Mouse (Mus musculus) urinary bladder, postnatal 14 days (tissue): ENCODE measurements around the gene Tssk1.
A peak's percentile ranks its signal among the peaks of the same experiment; 100 is the strongest.

Source experiments
- DNase-seq: peaks from one replicate; pipeline ENCODE4 v3.0.0; 2021; ENCODE audit warnings: low spot score

Gene Tssk1

GRCm38 (mm10) chr16:17898462-17898861 lies 4.4 kb downstream of the Tssk1 start, which contains the start of the genes Dgcr2 and Tssk2:
Dgcr2 (minus strand) TSS chr16:17898562.
Tssk2 (plus strand) TSS chr16:17898637.
- no peak for DNase-seq

DNA sequence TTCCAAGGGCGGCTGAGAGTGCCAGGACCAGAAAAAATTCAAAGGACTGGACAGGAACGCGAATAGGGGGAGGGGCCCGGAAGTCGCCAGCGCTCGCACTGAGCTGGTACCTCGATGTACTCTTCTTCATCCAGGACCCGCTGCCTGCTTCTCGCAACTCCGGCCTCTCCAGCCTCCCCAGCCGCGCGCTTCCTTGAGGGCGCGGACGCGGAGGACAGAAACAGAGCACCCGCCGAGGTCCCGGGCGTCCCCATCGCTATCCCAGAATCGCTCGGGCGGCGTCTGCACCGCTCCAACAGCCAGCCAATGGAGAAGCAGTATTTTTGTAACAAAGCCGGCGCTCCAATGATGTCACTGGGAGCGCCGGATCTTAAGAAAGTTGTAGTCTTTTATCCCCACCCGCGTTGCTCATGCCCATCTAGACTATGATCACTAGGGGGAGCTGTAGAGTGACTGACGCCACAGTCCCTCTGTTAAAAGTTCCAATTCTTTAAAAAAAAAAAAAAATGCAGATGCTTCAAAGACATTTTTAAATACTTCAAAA lies 17.1 kb downstream of the Tssk1 start, which contains the start of gene Ess2:
Gene Ess2, minus strand, starts transcription at position 297 of the 544 bp plus-strand sequence.
- DNase-seq = peak; percentile 88

GRCm38 (mm10) chr16:17914307-17915249 lies 20.6 kb downstream of the Tssk1 start, which contains the start of gene Gsc2:
Gsc2 (minus strand) TSS chr16:17915059.
- DNase-seq = no peak

DNA sequence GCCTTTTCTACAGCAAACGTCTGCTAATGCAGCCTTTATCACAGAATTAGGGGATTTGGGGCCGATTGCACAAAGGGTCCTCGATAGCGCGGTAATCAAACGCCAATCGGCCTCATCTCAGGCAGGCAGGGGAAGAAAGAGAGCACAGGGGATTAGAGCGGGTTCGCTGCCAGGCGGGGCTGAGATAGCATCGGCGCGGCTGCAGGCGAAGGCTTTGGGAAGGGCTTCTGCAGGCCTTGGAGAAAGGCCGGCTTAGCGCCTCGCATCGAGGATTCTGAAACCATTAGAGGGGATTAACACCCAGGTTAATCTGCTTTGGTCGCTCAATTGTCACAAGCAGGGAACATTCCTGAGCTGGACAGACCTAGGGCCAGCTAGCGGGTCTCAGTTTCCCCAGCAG lies 26.6 kb downstream of the Tssk1 start:
- DNase-seq = no peak

GRCm38 (mm10) chr16:17921325-17922162 lies 27.5 kb downstream of the Tssk1 start:
- peak; percentile 96 for DNase-seq

DNA sequence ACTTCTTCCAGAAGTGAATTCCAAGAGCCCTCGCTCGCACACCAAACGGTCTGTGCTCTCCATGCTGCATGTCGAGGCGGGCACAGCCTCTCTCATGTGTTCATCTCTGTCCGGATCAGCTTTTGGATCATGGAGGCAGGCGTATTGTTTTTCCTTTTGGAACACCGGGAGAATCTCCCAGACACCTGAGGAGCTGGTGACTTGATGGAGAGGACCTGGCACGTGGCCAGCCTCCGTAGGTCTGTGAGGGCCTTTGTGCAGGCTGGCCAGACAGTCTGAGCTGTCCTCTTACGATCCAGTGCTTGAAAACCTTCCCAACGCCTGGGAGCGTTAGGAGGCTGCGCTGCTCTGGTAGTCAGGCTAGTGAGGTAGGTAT lies 28.1 kb downstream of the Tssk1 start:
- DNase-seq = peak; percentile 24

DNA sequence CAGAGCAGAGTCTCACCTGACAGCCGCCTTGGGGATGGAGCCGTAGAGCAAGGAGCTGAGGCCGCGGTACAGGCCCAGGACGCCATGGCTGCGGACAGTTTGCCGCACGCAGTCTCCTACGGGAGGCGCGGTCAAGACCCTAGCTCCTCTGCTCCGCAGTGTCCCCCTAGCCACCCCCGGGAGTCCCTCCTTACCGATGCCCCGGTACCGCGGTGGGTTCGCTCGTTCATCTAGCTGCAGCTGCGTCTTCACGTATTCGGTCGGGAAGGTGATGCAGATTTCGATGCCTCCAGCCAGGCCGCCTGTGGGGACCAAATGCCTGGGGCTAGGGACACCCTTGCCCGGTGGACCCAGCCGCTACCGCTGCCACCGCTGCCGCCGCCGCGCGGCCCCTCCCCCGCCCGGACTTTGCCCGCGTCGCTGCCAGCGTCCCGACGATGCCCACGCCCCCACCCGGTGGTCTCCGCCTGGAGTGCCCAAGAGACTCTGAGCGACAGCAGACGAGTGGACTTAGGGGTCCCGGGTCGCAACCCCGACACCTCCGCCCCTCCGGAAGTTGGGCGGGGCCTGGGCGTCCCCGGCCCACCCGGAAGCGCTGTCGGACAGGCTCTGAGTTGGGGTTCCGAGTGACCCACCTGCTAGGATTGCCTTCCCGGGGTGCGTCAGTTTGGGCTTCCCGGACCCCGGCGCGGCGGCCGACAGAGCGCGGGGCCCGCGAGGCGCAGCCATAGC lies 33.5 kb downstream of the Tssk1 start:
- DNase-seq = peak; percentile 28

DNA sequence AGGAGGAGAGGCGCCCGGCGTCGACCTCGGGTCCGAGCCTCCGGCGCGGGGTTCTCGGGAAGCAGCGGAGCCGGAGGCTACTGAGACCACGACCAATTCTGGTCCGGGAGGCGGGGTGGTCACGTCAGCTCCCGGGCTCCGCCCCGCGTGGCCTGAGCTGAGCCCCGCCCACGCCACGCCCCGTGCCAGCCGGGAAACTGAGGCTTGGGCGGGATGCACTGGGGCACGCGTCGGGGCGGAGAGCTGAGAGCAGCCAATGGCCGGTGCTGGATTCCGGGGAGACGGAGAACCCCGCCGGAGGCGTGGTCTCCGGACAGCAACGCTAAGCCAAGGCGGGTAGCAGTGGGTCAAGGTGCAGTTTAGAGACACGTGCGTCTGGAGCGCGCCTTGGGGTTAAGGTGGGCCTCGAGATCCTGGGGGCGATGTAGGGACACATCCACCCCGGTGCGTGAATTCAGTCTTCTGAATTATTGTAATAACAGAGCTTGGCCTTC lies 34.1 kb downstream of the Tssk1 start, which contains the start of gene Slc25a1:
Gene Slc25a1, minus strand, starts transcription at position 133 of the 494 bp plus-strand sequence.
- DNase-seq = peak; percentile 83

DNA sequence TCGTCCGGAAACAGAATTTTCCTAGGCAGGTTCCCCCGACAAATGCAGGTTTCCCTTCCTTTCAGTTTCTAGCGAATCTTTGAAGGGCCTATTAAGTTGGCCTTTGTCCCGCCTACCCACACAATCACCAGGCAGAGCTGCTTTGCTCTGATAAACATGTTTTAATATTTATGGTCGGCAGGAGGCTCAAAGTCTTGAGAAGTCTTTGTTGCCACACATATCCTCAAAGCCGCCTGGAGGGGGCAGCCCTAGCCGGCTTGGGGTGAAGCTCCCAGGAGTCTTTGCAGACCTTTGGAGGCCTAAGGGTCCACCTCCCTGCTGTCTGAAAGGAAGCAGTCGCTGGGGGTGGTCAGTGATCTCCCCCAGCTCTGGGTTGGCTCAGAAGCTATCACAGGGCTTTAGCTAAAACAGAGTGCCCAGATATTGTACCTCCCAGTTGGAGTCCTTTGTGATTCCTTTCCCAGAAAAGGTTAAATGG lies 34.6 kb downstream of the Tssk1 start:
- peak; percentile 81 for DNase-seq

DNA sequence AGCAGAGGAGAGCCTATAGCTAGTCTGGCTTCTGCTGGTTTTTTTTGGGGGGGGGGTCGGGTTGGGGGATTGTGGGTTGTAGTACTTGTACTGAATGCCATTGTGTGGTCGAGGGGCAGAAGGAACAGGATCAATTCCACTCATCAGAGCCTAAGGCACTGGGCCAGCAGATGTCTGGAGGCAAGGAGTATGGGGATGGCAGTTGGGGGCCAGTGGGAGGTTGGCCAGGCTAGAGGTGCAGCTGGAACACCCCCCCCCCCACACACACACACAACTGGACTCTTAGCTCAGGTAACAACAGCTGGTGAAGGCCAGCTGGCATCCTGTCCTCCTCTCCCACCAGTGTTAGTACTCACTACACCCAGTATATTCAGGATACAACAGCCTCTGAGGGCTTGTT lies 35.2 kb downstream of the Tssk1 start:
- DNase-seq = no peak

DNA sequence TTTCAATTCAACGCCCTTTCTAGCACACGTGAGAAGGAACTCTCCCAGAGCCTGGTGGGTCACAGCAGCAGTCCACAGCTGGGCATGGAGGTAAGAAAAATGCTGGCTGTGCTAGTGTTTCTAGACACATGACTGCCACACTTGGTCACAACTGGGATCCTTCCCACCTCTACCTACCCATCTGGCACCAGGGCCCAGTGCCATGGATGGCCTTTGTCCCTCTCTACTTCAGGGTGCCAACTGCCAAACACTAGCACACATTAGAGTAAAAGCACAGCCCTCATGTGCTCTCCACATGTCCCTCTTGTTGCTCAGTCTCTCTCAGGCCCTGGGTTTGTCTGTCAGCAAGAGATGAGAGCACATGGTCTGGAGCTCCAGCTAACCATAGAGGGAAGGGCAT lies 35.6 kb downstream of the Tssk1 start:
- no peak for DNase-seq

DNA sequence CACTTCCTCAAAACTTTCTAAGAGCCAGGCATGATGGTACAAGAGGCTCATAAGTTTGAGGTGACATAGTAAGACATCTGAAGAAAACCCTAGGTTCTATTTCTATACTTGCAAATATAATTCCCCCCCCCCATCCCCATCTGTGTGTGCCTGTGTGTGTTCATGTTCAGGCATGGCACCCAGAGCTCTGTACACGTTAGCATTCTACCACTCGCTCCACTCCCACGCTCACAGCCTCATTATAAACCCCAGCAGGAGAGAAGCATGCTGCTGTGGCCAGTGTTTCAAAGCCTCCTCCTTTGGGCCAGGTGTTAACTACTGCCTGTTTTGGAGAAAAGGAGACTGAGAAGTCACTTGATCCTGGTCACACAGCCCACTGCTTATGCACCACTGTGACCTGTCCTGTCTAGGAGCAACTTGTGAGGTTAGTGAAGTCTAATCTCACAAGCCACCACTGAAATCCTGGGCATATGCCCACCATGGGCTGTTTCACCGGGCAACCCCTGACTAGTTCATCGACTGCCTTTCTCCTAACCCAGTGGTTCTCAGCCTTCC lies 38.0 kb downstream of the Tssk1 start:
- DNase-seq = no peak

DNA sequence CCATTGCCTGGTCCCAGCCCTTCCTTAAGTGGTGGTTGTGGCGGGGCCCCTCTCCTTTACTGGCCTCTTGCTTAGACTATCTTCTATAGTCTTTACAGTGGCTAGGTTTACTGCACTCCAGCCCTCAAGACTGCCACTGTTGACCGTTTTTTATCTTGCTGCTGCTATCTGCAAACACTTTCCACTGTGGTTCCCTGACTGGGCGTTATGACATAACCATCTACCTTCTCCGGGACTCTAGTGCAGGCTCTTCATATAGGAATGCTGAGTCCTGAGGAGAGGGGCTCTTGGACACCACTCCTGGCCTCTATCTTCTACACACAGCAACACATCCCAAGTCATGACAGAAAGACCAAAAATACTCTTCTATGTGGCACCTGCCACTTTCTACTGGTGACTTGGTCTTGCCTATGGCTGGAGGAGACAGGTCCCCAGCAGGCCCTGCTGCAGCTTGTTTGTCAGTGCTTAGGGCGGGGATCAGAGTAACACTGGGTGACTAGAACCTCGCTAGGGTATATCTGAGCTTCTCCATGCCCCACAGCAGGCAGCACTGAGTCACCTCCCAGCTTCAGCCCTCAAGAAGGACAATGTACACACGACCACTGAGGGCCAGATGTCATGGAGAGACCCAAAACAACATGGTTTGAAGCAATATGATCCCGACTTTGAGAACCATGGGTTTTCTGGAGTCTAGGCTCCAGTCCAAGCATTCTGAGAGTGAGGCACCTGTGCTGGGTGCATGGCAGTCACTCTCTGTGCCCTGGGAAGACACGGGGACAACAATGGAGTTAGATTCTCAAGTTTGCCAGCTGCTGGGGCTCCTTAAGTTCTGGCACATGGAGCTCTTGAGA lies 39.8 kb downstream of the Tssk1 start:
- DNase-seq = no peak

DNA sequence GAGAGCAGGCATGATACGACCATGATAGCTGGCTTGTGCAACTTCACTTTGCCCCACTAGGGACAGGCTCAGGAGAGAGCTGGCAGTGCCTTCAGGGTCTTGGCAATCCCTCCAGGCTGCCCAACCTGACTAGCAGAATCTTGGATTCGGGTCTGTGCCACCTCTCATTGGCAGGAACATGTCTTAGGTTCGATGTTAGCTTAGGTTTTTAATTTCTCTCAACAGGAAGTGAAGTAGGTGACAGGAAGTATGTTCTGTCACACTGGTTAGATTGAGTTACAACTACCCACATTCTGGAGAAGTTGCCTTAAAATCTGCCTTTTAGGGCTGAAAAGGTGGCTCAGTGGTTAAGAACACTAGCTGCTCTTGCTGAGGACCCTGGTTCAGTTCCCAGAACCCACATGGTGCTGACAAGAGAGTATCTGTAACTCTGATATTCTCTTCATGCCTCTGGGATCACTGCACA lies 40.5 kb downstream of the Tssk1 start:
- no peak for DNase-seq

GRCm38 (mm10) chr16:17936776-17937175 lies 42.8 kb downstream of the Tssk1 start:
- DNase-seq = no peak

DNA sequence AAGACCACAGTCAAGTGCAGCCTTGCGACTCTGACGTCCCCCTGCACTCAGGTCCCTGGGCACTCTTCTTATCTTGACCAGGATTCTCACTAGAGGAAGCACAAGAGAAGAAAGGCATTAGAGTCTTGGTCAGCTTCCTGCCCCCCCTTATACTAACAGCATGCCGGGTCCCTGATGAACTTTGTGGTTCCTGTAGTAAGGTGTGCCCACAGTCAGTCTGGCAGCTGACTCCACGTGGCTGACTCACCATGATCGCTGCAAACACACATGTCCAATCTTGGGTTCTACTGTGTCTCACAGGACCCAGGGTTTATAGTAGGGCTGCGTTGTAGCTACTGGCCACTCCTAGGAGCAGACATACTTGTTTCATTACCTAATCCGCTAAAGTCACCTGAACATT lies 44.2 kb downstream of the Tssk1 start:
- peak; percentile 18 for DNase-seq

DNA sequence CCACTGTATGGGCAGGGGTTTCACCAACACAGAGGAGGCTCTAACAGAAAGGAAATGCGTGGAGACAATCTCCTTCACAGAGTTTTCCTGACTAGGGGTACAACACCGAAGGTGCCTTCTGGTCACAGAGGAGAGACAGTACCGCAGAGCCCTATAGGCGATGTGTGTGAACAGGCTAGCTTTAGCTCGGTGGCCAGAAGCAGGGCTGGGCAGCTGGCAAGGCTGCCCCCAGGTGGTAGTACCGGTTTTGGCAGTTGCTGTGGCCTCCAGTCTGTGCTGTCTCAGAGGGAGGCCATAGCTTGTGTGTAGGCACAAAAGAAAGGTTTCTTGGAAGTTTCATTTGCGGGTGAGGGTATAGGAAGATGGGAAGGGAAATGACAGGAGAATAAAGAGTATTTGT lies 44.8 kb downstream of the Tssk1 start:
- peak; percentile 71 for DNase-seq

- no peak for DNase-seq
Measured at GRCm38 (mm10) chr16:17939255-17939751, 45.3 kb downstream of the Tssk1 start.

GRCm38 (mm10) chr16:17943466-17943865 lies 49.4 kb downstream of the Tssk1 start:
- DNase-seq = no peak
